Mouse (Mus musculus) forebrain, postnatal 0 days (tissue): ENCODE results near the gene Cpe. TPM values are rescaled to one million over a fixed set of nuclear protein-coding genes. Genes with fewer than 3 reads are reported as not detected.
A peak's percentile ranks its signal among the peaks of the same experiment; 100 is the strongest.

ENCODE experiments used
- ATAC-seq: fragments of 200-750 bp; cut with Nextera tagmentation; 2 replicates; pipeline ENCODE4 v1.8.0; 2017; ENCODE audit warnings: mild to moderate bottlenecking, moderate library complexity
- DNase-seq: peaks from one replicate; pipeline ENCODE4 v3.0.0-alpha.2; 2015
- H3K27ac ChIP-seq: fragments of 300-500 bp; sonication (generic); 2 replicates; pipeline ENCODE4 v1.5.1; 2014; ENCODE audit warnings: low read depth, mild to moderate bottlenecking, antibody characterized with exemption, low read length, moderate library complexity, mixed read lengths
- H3K27me3 ChIP-seq: fragments of 300-500 bp; sonication (generic); 2 replicates; pipeline ENCODE4 v1.6.1; 2014; ENCODE audit warnings: mild to moderate bottlenecking, low read length, mixed read lengths; ENCODE audit not compliant: insufficient read depth
- H3K36me3 ChIP-seq: fragments of 300-500 bp; sonication (generic); 2 replicates; pipeline ENCODE4 v1.6.1; 2014; ENCODE audit warnings: mild to moderate bottlenecking, moderate library complexity; ENCODE audit not compliant: insufficient read depth
- H3K4me1 ChIP-seq: fragments of 300-500 bp; sonication (generic); 2 replicates; pipeline ENCODE4 v1.6.1; 2014; ENCODE audit warnings: antibody characterized with exemption; ENCODE audit not compliant: insufficient read depth
- H3K4me2 ChIP-seq: fragments of 300-500 bp; sonication (generic); 2 replicates; pipeline ENCODE4 v1.6.1; 2014; ENCODE audit warnings: low read depth, mild to moderate bottlenecking, moderate library complexity
- H3K4me3 ChIP-seq: fragments of 300-500 bp; sonication (generic); 2 replicates; pipeline ENCODE4 v1.5.1; 2014; ENCODE audit warnings: low read depth, low read length, mixed read lengths
- H3K9ac ChIP-seq: fragments of 300-500 bp; sonication (generic); 2 replicates; pipeline ENCODE4 v1.6.1; 2014; ENCODE audit warnings: mild to moderate bottlenecking
- H3K9me3 ChIP-seq: fragments of 300-500 bp; sonication (generic); 2 replicates; pipeline ENCODE4 v1.6.1; 2016; ENCODE audit warnings: low read length
- CTCF ChIP-seq: sonication (generic); IDR thresholded peaks from 2 replicates; pipeline ENCODE4 v1.5.1; 2016; ENCODE audit warnings: antibody characterized with exemption, control low read depth, low read depth
- WGBS: fragments of 180-500 bp; shearing (Covaris S2); extraction: QIAGEN DNeasy Blood & Tissue Kit; methylation state at CpG from one replicate; pipeline ENCODE4 v1.1.7; 2014; 5-methylcytosine and 5-hydroxymethylcytosine counted together
- polyA plus RNA-seq: library from polyadenylated mRNA; unstranded; fragments of >200 nt; fragmentation: Nextera tagmentation; extraction: Ambion mirVana; gene quantifications from 2 replicates; pipeline ENCODE4 v1.2.1, GENCODE M21; 2015
- total RNA-seq: library from RNA; depleted of rRNA; stranded (reverse); fragments of >200 nt; gene quantifications from 2 replicates; pipeline ENCODE4 v1.2.3, GENCODE M21; 2014

The Cpe gene
- total and polyA plus RNA-seq, 2 experiments from 2014 or later = 627 to 1,102 TPM

DNA sequence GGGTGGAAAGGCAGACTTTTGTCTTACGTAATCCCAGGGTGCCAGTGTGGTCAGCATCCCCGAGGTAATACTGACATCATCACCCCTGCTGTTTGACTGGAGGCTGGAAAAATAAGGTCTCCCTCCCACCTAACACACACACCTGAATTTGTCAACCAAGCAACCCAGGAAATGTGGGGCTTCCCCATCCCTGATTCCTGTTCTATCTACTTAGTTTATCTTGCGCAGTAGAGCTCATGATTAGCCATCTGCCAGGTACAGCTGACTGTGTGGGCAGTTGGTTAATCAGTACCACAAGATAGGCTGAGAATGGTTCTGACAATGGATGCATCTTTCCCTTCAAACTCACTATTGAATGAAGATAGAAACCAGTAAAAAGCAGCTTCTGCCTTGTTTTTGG lies 28.0 kb downstream of the Cpe start:
- no peak for ATAC-seq

DNA sequence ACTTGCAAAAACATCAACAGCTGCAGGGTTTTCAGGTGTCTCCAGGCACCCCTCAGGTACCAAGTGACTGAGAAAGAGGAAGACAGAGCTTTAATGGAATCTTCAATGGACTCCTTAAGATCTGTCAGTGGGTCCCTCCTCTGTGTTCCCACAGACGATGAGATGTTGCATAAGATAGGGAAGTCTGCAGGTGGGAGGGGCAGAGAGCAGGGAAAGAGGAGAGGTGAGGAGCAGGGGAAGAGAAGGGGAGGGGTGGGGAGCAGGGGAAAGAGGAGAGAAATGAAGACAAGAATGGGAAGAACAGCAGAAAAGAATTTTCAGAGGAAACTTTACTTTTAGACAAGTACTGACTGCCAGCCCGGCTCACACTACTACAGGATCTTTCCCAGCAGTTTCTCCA lies 28.5 kb downstream of the Cpe start:
- Histone ChIP-seq H3K27me3 (no peaks in the 10 kb centered on the region), H3K9ac (no peak overlapping the region), H3K4me2 (no peak overlapping the region), H3K9me3 (no peaks in the 10 kb centered on the region), H3K4me3 (no peak overlapping the region), H3K4me1 (no peaks in the 10 kb centered on the region), H3K36me3 (no peaks in the 10 kb centered on the region), H3K27ac (no peak overlapping the region)
- 49% methylated on average over 2 of the region's 2 CpGs for WGBS
- TF ChIP-seq CTCF = no peak
- DNase-seq = no peak
- ATAC-seq = no peak

More for the DNA sequence above, 28.0 kb downstream of the Cpe start:
- DNase-seq = no peak
- TF ChIP-seq CTCF = no peak
- Histone ChIP-seq H3K9me3 (no peaks in the 10 kb centered on the region), H3K27me3 (no peaks in the 10 kb centered on the region), H3K9ac (no peak overlapping the region), H3K4me3 (no peak overlapping the region), H3K4me1 (no peaks in the 10 kb centered on the region), H3K27ac (no peak overlapping the region), H3K4me2 (no peak overlapping the region), H3K36me3 (no peaks in the 10 kb centered on the region)
- 50% methylated on average over 3 of the region's 3 CpGs for WGBS

DNA sequence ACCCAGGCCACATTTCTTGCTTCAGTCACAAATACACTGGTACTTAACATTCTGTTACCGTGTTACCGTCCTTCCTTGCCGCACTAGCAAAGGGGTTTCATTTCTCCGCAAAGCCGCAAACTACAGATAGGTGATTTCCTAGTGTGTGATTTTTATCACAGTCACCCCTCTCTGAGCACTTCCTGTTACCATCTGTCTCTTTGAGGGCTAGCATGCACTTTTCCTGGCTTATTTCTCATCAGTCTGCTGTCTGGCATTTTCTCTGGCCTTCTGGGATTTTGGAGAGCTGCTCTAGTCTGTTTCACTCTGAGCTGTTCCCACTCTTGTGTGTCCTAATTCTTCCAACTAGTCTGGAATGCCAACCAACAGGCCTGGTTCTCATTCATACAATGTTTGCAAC lies 33.8 kb downstream of the Cpe start:
- Histone ChIP-seq H3K27ac (peak overlapping the region; percentile 66), H3K9me3 (no peaks in the 10 kb centered on the region), H3K4me2 (no peak overlapping the region), H3K4me3 (no peak overlapping the region), H3K27me3 (no peaks in the 10 kb centered on the region), H3K36me3 (no peaks in the 10 kb centered on the region), H3K4me1 (peaks cover 13% of the 10 kb centered on the region), H3K9ac (no peak overlapping the region)
- WGBS = 66% methylated on average over 5 of the region's 5 CpGs
- no peak for TF ChIP-seq CTCF
- ATAC-seq (peak; percentile 79), DNase-seq (peak; percentile 61)

DNA sequence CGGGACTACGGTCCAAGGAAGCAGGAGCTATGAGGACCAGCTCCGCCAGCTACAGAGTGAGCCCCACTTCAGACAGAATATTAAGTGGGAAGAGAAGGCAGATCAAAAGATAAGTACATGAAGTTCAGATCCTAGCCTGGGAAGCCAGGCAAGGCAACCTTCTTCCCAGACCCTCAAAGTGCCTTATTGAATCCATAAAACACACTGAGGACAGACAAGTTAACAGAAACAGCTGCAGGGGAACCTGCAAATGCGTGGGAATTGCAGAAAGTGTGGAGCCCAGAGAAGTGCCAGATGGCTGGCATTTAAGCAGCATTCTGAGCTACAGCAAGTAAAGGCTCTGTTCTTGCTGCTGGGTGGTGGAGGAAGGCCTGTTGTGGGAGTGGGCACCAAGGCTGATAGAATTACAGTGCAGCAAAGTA lies 34.9 kb downstream of the Cpe start:
- 27% methylated on average over 4 of the region's 4 CpGs for WGBS
- Histone ChIP-seq H3K4me3 (no peak overlapping the region), H3K27me3 (no peaks in the 10 kb centered on the region), H3K4me2 (no peak overlapping the region), H3K27ac (peak overlapping the region; percentile 66), H3K9ac (no peak overlapping the region), H3K4me1 (peaks cover 13% of the 10 kb centered on the region), H3K36me3 (no peaks in the 10 kb centered on the region), H3K9me3 (no peaks in the 10 kb centered on the region)
- TF ChIP-seq CTCF = no peak
- ATAC-seq (peak; percentile 62), DNase-seq (peak; percentile 37)

DNA sequence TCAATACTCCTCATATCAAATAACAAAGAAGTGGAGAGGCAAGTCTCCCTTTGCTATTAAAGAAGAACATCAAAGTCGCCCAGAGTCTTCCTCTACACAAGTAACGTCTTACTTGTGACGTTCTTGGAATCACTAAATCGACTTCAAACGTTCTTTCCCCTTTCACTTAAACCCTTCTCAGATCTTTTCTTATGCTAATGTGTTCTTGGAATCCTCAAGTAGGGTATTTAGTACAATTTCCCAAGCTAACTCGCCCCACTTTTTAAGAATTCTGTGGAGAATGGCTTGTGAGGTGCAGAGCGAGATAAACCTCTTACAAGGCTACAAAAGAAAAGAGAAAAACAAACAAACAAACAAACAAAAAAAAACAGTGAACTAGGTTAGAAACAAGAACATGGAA lies 35.3 kb downstream of the Cpe start:
- no peak for TF ChIP-seq CTCF
- Histone ChIP-seq H3K4me3 (no peak overlapping the region), H3K9me3 (no peaks in the 10 kb centered on the region), H3K4me1 (peaks cover 13% of the 10 kb centered on the region), H3K27ac (no peak overlapping the region; the same call in 1 of the 2 replicates), H3K36me3 (no peaks in the 10 kb centered on the region), H3K27me3 (no peaks in the 10 kb centered on the region), H3K4me2 (no peak overlapping the region), H3K9ac (no peak overlapping the region)
- WGBS = 7% methylated on average over 7 of the region's 7 CpGs
- DNase-seq (peak; percentile 13), ATAC-seq (peak; percentile 25; the same call in 1 of the 2 replicates)

DNA sequence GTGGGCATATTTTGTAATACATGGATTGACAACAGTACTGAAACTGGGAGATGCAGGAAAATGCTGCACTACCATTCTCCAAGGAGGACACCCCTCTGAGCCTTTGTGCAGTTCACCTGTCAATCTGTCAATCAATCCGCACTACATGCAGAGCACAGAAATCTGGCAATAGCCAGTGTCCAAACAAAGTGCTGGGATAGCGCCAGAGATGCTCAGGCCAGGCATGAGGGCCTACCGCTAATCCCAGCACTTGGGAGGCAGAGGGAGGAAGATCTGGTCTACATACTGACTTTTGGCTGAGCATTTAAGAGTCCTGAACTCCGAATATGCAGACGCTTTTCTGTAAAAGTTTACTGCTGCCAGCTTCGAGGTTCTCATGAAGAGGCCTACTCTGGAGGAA lies 37.0 kb downstream of the Cpe start:
- no peak for DNase-seq

DNA sequence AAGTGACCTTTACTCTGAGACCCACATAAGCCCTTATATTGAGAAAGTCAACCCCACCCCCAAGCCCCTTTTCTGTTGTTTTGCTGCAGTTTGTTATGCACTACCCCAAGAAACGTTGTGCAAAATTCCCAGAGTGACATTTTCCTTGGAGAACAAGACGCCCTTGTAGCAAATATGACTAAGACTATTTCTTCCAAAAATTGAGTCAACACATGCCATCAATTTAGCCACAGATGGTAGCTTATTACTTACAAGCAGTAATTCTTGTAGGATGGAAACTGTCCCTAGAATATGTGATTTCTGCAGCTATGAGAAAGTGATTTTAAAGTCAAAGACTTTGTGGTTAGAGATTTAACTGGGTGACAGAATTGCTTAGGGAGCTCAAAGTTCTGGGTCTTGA lies 37.8 kb downstream of the Cpe start:
- Histone ChIP-seq H3K4me1 (peaks cover 13% of the 10 kb centered on the region), H3K9ac (no peak overlapping the region), H3K27me3 (no peaks in the 10 kb centered on the region), H3K36me3 (no peaks in the 10 kb centered on the region), H3K4me3 (no peak overlapping the region), H3K27ac (no peak overlapping the region), H3K4me2 (no peak overlapping the region), H3K9me3 (no peaks in the 10 kb centered on the region)
- ATAC-seq (no peak), DNase-seq (peak; percentile 35)
- 56% methylated on average over 2 of the region's 2 CpGs for WGBS
- TF ChIP-seq CTCF = no peak

More for the DNA sequence above, 37.0 kb downstream of the Cpe start:
- H3K9me3 ChIP-seq = no peaks in the 10 kb centered on the region
- no peak overlapping the region for H3K4me2 ChIP-seq
- H3K27ac ChIP-seq = no peak overlapping the region
- WGBS = 68% methylated on average over 6 of the region's 6 CpGs
- H3K36me3 ChIP-seq = no peaks in the 10 kb centered on the region
- H3K9ac ChIP-seq = no peak overlapping the region
- H3K27me3 ChIP-seq = no peaks in the 10 kb centered on the region
- peaks cover 13% of the 10 kb centered on the region for H3K4me1 ChIP-seq
- no peak overlapping the region for H3K4me3 ChIP-seq
- no peak for TF ChIP-seq CTCF
- ATAC-seq = no peak

DNA sequence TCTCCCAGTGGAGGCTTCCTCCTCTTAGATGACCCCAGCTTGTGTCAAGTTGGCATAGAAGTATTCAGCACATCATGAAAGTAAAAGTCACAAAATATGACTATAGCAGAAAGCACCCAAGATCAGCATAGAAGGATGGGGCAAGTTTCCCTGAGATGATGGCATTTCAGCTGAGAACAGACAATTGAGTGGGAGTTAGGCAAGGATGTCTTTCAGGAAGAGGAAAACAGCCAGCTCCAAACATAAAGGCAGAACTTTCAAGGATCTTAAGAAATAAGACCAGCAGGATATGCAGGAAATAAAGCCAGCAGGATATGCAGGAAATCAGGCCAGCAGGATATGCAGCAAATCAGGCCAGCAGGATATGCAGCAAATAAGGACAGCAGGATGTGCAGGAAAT lies 40.6 kb downstream of the Cpe start:
- ATAC-seq (no peak), DNase-seq (no peak)
- no peak overlapping the region for H3K4me3 ChIP-seq
- H3K36me3 ChIP-seq = no peaks in the 10 kb centered on the region
- no peak overlapping the region for H3K27ac ChIP-seq
- TF ChIP-seq CTCF = no peak
- H3K27me3 ChIP-seq = no peaks in the 10 kb centered on the region
- no peaks in the 10 kb centered on the region for H3K4me1 ChIP-seq
- no peak overlapping the region for H3K4me2 ChIP-seq
- H3K9ac ChIP-seq = no peak overlapping the region
- H3K9me3 ChIP-seq = no peaks in the 10 kb centered on the region
